Mouse (Mus musculus): ENCODE data around the gene Gm27029. TPM values are rescaled to one million over a fixed set of nuclear protein-coding genes. Genes with fewer than 3 reads are reported as not detected.

Gene Gm27029
- polyA plus RNA-seq, 1 experiment: 7.1 TPM

GRCm38 (mm10) chr11:101359776-101360175, 64.8 kb downstream of the Gm27029 start:
- TF ChIP-seq POLR2A (IDR thresholded peaks at IDR 0.05; ENCODE audit: borderline replicate concordance, control insufficient read depth, low read depth, low read length) (no peak), CTCF (IDR thresholded peaks at IDR 0.05; ENCODE audit: control insufficient read depth, insufficient read depth, low read length) (no peak)
- 82% methylated on average over 9 of the region's 9 CpGs for WGBS
- Histone ChIP-seq H3K4me3 (replicated peaks; ENCODE audit: control insufficient read depth, low read depth, low read length) (no peak overlapping the region), H3K27ac (ENCODE audit: control insufficient read depth, insufficient read depth, low read depth, low read length, poor library complexity) (no peak overlapping the region), H3K4me1 (ENCODE audit: control insufficient read depth, insufficient read depth, low read length) (peaks cover 2% of the 10 kb centered on the region; the same call in 1 of the 2 replicates)

- Histone ChIP-seq H3K27ac (ENCODE audit: control insufficient read depth, insufficient read depth, low read depth, low read length, poor library complexity) (no peak overlapping the region), H3K4me3 (replicated peaks; ENCODE audit: control insufficient read depth, low read depth, low read length) (no peak overlapping the region), H3K4me1 (ENCODE audit: control insufficient read depth, insufficient read depth, low read length) (peaks cover 2% of the 10 kb centered on the region; the same call in 1 of the 2 replicates)
- no peak for TF ChIP-seq POLR2A (IDR thresholded peaks at IDR 0.05; ENCODE audit: borderline replicate concordance, control insufficient read depth, low read depth, low read length)
- TF ChIP-seq CTCF (IDR thresholded peaks at IDR 0.05; ENCODE audit: control insufficient read depth, insufficient read depth, low read length): no peak
- WGBS: 17% methylated on average over 3 of the region's 3 CpGs
These were observed 67.0 kb downstream of the Gm27029 start for GRCm38 (mm10) chr11:101357505-101358182.

Other genes starting within 250 kb of the Gm27029 start
- gene Ccr10, start 249.4 kb downstream of the Gm27029 start, polyA plus RNA-seq (2011; ENCODE audit: insufficient read depth, insufficient read length, low replicate concordance, missing spikeins): not detected in 2 replicates
- gene Ezh1, start 198.3 kb downstream of the Gm27029 start, polyA plus RNA-seq (2011; ENCODE audit: insufficient read depth, insufficient read length, low replicate concordance, missing spikeins): 21.2 and 35.8 TPM in 2 replicates
- 4.6 and 4.8 TPM in 2 replicates for gene Ramp2, start 178.8 kb downstream of the Gm27029 start, polyA plus RNA-seq (2011; ENCODE audit: insufficient read depth, insufficient read length, low replicate concordance, missing spikeins)
- 71.9 and 86.6 TPM in 2 replicates for gene Vps25, start 171.1 kb downstream of the Gm27029 start, polyA plus RNA-seq (2011; ENCODE audit: insufficient read depth, insufficient read length, low replicate concordance, missing spikeins)
- gene Wnk4, start 164.2 kb downstream of the Gm27029 start, polyA plus RNA-seq (2011; ENCODE audit: insufficient read depth, insufficient read length, low replicate concordance, missing spikeins): 5.5 and 19.8 TPM in 2 replicates
- 1.3 and 2.2 TPM in 2 replicates for gene Cntd1, start 145.8 kb downstream of the Gm27029 start, polyA plus RNA-seq (2011; ENCODE audit: insufficient read depth, insufficient read length, low replicate concordance, missing spikeins)
- 34.2 and 61.9 TPM in 2 replicates for gene Coa3, start 145.7 kb downstream of the Gm27029 start, polyA plus RNA-seq (2011; ENCODE audit: insufficient read depth, insufficient read length, low replicate concordance, missing spikeins)
- 144 and 173 TPM in 2 replicates for gene Becn1, start 122.5 kb downstream of the Gm27029 start, polyA plus RNA-seq (2011; ENCODE audit: insufficient read depth, insufficient read length, low replicate concordance, missing spikeins)
- gene Psme3, start 108.6 kb downstream of the Gm27029 start, polyA plus RNA-seq (2011; ENCODE audit: insufficient read depth, insufficient read length, low replicate concordance, missing spikeins): 114 and 148 TPM in 2 replicates
- 11.0 and 12.4 TPM in 2 replicates for gene Aoc2, start 99.7 kb downstream of the Gm27029 start, polyA plus RNA-seq (2011; ENCODE audit: insufficient read depth, insufficient read length, low replicate concordance, missing spikeins)
- gene Aoc3, start 94.2 kb downstream of the Gm27029 start, polyA plus RNA-seq (2011; ENCODE audit: insufficient read depth, insufficient read length, low replicate concordance, missing spikeins): 0.82 and 1.0 TPM in 2 replicates
- gene G6pc, start 57.2 kb downstream of the Gm27029 start, polyA plus RNA-seq (2011; ENCODE audit: insufficient read depth, insufficient read length, low replicate concordance, missing spikeins): not detected in 2 replicates
- 17.9 and 28.0 TPM in 2 replicates for gene Aarsd1, start 7.2 kb downstream of the Gm27029 start, polyA plus RNA-seq (2011; ENCODE audit: insufficient read depth, insufficient read length, low replicate concordance, missing spikeins)
- gene Rundc1, start 289 bp upstream of the Gm27029 start, polyA plus RNA-seq (2011; ENCODE audit: insufficient read depth, insufficient read length, low replicate concordance, missing spikeins): 3.5 and 10.7 TPM in 2 replicates
- 2.4 TPM in 1 of 2 replicates, not detected in the other for gene Ptges3l, start 537 bp upstream of the Gm27029 start, polyA plus RNA-seq (2011; ENCODE audit: insufficient read depth, insufficient read length, low replicate concordance, missing spikeins)
- gene Rpl27, start 17.5 kb upstream of the Gm27029 start, polyA plus RNA-seq (2011; ENCODE audit: insufficient read depth, insufficient read length, low replicate concordance, missing spikeins): 532 and 941 TPM in 2 replicates
- gene Ifi35, start 23.6 kb upstream of the Gm27029 start, polyA plus RNA-seq (2011; ENCODE audit: insufficient read depth, insufficient read length, low replicate concordance, missing spikeins): 24.9 and 45.0 TPM in 2 replicates
- gene Rnd2, start 40.2 kb upstream of the Gm27029 start, polyA plus RNA-seq (2011; ENCODE audit: insufficient read depth, insufficient read length, low replicate concordance, missing spikeins): 1.0 and 1.7 TPM in 2 replicates
- 10.6 and 19.0 TPM in 2 replicates for gene Vat1, start 41.4 kb upstream of the Gm27029 start, polyA plus RNA-seq (2011; ENCODE audit: insufficient read depth, insufficient read length, low replicate concordance, missing spikeins)
- gene Brca1, start 127.2 kb upstream of the Gm27029 start, polyA plus RNA-seq (2011; ENCODE audit: insufficient read depth, insufficient read length, low replicate concordance, missing spikeins): 10.2 and 16.7 TPM in 2 replicates
- 59.3 and 81.1 TPM in 2 replicates for gene Nbr1, start 127.4 kb upstream of the Gm27029 start, polyA plus RNA-seq (2011; ENCODE audit: insufficient read depth, insufficient read length, low replicate concordance, missing spikeins)
- 6.7 and 14.1 TPM in 2 replicates for gene Tmem106a, start 157.4 kb upstream of the Gm27029 start, polyA plus RNA-seq (2011; ENCODE audit: insufficient read depth, insufficient read length, low replicate concordance, missing spikeins)
- 3.5 TPM in 1 of 2 replicates, not detected in the other for gene Gm11634, start 174.5 kb upstream of the Gm27029 start, polyA plus RNA-seq (2011; ENCODE audit: insufficient read depth, insufficient read length, low replicate concordance, missing spikeins)
- 17.4 and 57.2 TPM in 2 replicates for gene Rdm1, start 202.4 kb upstream of the Gm27029 start, polyA plus RNA-seq (2011; ENCODE audit: insufficient read depth, insufficient read length, low replicate concordance, missing spikeins)
- gene Arl4d, start 240.7 kb upstream of the Gm27029 start, polyA plus RNA-seq (2011; ENCODE audit: insufficient read depth, insufficient read length, low replicate concordance, missing spikeins): 0.93 and 5.5 TPM in 2 replicates

Data from bone marrow, adult 2 months (tissue).